Mouse (Mus musculus) induced T-regulatory cell, adult 2 months (primary cell): Measurements from ENCODE around the gene Gba2.
"Not testable (repeated sequence)": the region's sequence is repeated elsewhere in the genome, so short reads cannot be mapped to it uniquely, and the experiment has no call there.

Source experiments
- DNase-seq: peaks from one replicate; pipeline ENCODE4 v3.0.0-alpha.2; 2012; ENCODE audit warnings: low read depth

The Gba2 gene

GRCm38 (mm10) chr4:43553891-43554290 is 24.8 kb downstream of the Gba2 start:
- no peak for DNase-seq

- no peak for DNase-seq
Observed at GRCm38 (mm10) chr4:43552437-43552836, 26.2 kb downstream of the Gba2 start.

DNA sequence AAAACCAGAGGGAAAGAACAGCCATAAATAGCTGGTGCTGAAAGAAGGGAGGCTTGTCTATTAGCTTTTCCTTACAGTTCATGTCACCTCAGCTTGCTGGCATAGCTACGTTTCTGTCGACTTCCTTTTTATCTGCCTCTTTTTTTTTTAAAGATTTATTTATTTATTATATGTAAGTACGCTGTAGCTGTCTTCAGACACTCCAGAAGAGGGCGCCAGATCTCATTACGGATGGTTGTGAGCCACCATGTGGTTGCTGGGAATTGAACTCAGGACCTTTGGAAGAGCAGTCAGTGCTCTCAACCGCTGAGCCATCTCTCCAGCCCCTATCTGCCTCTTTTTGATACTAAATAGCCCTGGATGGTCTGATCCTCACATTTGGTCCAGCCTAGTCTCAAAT is 26.8 kb downstream of the Gba2 start:
- not testable (repeated sequence) for DNase-seq

DNA sequence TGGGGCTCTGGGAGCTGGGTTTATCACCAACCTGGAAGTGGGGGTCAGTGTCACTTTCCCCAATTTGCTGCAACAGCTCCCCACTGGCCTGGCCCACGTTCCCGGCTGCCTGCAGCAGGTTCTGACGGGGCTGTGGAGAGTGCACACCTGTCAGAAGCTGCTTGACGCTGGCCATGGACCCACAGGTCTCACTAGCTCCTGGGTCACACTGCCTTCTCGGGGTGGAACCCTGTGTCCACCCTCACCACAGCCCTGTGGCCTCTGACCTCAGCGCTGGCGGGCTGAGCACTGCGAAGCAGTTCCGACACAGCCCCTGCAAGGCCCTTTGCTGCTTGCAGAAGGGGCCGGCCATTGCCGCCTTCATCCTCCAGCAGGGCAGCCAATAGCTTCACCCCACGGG is 29.6 kb downstream of the Gba2 start:
- DNase-seq = no peak

- no peak for DNase-seq
Observed at GRCm38 (mm10) chr4:43547160-43547559, 31.5 kb downstream of the Gba2 start.

GRCm38 (mm10) chr4:43546375-43547047 is 32.2 kb downstream of the Gba2 start:
- DNase-seq = no peak

GRCm38 (mm10) chr4:43542044-43542443 is 36.6 kb downstream of the Gba2 start:
- no peak for DNase-seq

DNA sequence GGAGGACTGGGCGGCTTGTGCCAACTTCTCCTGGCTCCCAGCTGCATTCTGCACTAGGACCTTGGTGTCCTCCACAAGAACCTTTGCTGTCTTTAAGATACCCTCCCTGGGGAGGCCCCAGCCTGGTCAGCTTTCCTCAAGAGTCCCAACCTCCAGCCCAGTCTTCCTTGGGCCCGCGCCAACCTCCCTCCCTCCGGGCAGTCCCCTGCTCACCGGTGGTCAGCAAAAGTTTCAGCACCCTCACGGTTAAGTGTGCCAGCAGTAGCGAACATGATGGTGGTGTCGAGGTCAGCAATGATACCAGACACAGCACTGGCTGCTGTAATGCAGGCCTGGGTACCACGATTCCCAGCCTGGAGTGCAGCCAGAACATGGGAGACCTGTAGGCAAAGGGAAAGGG is 42.6 kb downstream of the Gba2 start:
- DNase-seq = no peak

- DNase-seq = no peak
Observed at GRCm38 (mm10) chr4:43535628-43536027, 43.0 kb downstream of the Gba2 start.

GRCm38 (mm10) chr4:43533270-43533669 is 45.4 kb downstream of the Gba2 start:
- no peak for DNase-seq

- peak; percentile 89 for DNase-seq
Observed at GRCm38 (mm10) chr4:43530581-43530980, 48.1 kb downstream of the Gba2 start.

DNA sequence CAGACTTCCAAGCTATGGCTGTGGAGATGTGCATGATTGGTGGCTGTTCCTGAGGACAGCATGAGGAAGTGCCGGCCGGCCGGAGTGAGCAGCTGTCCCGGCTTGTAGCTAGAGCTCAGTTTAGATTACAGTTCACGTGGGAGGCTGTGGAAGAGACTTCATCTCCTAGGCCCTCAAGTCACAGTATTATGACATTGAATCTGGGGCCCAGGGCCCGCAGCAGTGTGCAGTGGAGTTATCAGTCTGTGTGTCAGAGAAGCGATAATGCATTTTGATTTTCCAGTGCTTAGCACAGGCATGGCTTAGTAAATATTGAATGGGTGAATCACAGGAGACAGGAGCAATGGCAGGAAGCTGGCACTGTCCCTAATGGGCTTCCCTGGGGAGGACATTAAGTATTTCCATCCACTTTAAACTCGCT is 48.6 kb downstream of the Gba2 start:
- DNase-seq = no peak

DNA sequence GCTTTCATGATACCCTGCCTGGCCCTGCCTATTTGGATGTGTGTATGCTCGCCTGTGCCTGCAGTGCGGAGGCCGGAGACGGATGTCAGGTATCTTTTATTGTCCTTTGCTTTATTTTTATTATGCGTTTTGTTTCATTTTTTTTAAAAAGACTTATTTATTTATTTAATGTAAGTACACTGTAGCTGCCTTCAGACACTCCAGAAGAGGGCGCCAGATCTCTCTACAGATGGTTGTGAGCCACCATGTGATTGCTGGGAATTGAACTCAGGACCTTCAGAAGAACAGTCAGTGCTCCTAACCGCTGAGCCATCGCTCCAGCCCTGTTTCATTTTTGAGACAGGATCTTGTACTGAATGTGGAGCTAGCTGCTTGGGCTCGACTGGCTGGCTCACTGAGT is 50.2 kb downstream of the Gba2 start:
- DNase-seq = peak; percentile 62

- DNase-seq = peak; percentile 72
Observed at GRCm38 (mm10) chr4:43527880-43528279, 50.8 kb downstream of the Gba2 start.

DNA sequence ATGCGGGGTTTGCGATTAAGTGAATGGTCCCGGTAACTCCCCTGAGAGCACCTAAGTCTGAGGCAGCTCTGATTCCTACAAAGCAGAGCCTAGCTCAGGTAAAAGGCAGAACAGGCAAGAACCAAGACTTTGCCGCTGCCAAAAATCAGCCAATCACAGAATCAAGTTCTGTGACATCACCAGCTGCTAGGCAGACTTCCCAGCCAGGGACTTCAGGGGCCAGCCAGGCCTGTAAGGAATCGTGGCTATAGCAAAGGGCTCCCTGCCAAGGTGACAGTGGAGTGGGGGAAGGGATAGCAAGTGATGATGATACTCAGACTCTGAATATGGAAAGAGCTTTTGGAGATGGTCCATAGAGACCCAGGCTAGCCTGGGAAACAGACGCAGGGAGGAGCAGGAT is 58.7 kb downstream of the Gba2 start:
- DNase-seq = peak; percentile 91

DNA sequence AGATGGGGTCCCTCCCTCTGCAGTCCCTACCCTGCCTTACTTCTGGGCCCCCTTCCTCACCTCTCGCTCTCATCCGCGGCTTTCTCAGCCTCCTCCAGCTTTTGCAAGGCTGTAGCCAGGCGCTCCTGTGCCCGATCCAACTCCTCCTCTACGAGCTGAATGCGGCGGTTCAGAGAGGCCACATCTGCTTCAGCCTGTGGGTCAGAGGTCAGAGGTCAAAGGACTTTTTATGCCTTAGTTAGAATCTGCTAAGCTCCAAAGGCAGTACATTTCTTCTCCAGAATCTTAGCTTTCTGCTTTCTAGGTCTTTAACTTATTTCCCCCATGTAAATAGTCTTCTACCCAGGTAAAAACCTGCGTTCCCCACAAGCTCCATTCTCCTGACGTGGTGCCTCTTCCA is 59.1 kb downstream of the Gba2 start:
- DNase-seq = peak; percentile 53
